Mouse (Mus musculus) spleen, postnatal 36 days (tissue): ENCODE measurements around the gene Foxp1.

Experiments
- DNase-seq, 2 experiments: peaks; one replicate each; pipeline ENCODE4 v3.0.0; 2022; ENCODE audit warnings: low spot score in 2 of 2, mixed read lengths in 1 of 2

Gene Foxp1

GRCm38 (mm10) chr6:98994902-98995301 is 527.6 kb downstream of the Foxp1 start:
- DNase-seq, result peak; percentile 72 to 77

GRCm38 (mm10) chr6:98994104-98994787 is 528.3 kb downstream of the Foxp1 start:
- DNase-seq, result no peak

GRCm38 (mm10) chr6:98993231-98993630 is 529.3 kb downstream of the Foxp1 start:
- no peak for DNase-seq

- peak in 1 of 2 experiments; percentile 22 for DNase-seq
Observed at GRCm38 (mm10) chr6:98992772-98993147, 529.8 kb downstream of the Foxp1 start.

GRCm38 (mm10) chr6:98991900-98992771 is 530.4 kb downstream of the Foxp1 start:
- DNase-seq, result no peak

GRCm38 (mm10) chr6:98987533-98988169 is 534.9 kb downstream of the Foxp1 start:
- no peak for DNase-seq

GRCm38 (mm10) chr6:98985452-98985851 is 537.1 kb downstream of the Foxp1 start:
- DNase-seq, result no peak

GRCm38 (mm10) chr6:98984626-98985025 is 537.9 kb downstream of the Foxp1 start:
- DNase-seq, result no peak

GRCm38 (mm10) chr6:98984026-98984425 is 538.5 kb downstream of the Foxp1 start:
- no peak for DNase-seq

GRCm38 (mm10) chr6:98983311-98983838 is 539.1 kb downstream of the Foxp1 start:
- no peak for DNase-seq

- DNase-seq, result peak; percentile 26 to 42
Observed at GRCm38 (mm10) chr6:98981265-98981664, 541.3 kb downstream of the Foxp1 start.

GRCm38 (mm10) chr6:98980432-98980831 is 542.1 kb downstream of the Foxp1 start:
- DNase-seq, result no peak

- DNase-seq, result no peak
Observed at GRCm38 (mm10) chr6:98980001-98980400, 542.5 kb downstream of the Foxp1 start.

- DNase-seq, result no peak
Observed at GRCm38 (mm10) chr6:98977806-98978205, 544.7 kb downstream of the Foxp1 start.

GRCm38 (mm10) chr6:98975918-98976317 is 546.6 kb downstream of the Foxp1 start:
- DNase-seq, result no peak

GRCm38 (mm10) chr6:98973433-98973832 is 549.1 kb downstream of the Foxp1 start:
- DNase-seq, result no peak

- DNase-seq, result no peak
Observed at GRCm38 (mm10) chr6:98972404-98972803, 550.1 kb downstream of the Foxp1 start.

GRCm38 (mm10) chr6:98959333-98959732 is 563.2 kb downstream of the Foxp1 start:
- no peak for DNase-seq

GRCm38 (mm10) chr6:98956522-98957169 is 565.9 kb downstream of the Foxp1 start:
- DNase-seq, result peak; percentile 35 to 36

GRCm38 (mm10) chr6:98955706-98956105 is 566.8 kb downstream of the Foxp1 start:
- no peak for DNase-seq

- no peak for DNase-seq
Observed at GRCm38 (mm10) chr6:98954439-98954838, 568.1 kb downstream of the Foxp1 start.
